Mouse (Mus musculus): ENCODE data around the gene Smok3a. TPM values are rescaled to one million over a fixed set of nuclear protein-coding genes. Genes with fewer than 3 reads are reported as not detected.
"Not testable (repeated sequence)": the region's sequence is repeated elsewhere in the genome, so short reads cannot be mapped to it uniquely, and the experiment has no call there.

Smok3a gene
- not detected for total RNA-seq (2022)

DNA sequence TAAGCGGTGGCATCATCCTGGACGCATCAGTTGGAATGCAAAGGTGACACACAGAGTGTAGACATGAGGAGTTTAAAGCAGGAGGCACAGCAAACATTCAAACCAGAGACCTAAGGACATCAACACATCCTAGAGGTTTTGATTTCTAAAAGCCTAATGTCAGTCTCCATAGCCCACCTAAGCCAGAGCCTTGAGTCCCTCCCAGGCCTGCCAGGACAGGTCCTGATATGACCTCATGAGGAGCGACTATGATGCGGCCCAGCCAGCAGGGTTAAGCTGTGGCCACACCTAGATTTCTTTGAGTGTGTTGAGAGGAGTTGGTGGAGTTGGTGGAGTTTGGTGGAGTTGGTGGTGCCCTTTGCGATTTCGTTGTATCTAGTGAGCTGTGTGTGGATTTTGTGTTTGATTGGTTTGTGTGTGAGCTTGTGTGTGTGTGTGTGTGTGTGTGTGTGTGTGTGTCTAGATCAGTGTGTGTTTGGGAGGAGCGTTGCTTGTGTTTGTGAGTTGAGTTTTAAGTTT is at the start of gene Smok3a, which contains the start of gene Smok3b:
Gene Smok3a (plus strand): TSS at position 301 of the 519 bp plus-strand sequence.
Gene Smok3b (plus strand): TSS at position 469 of the 519 bp plus-strand sequence.
- not testable (repeated sequence) for DNase-seq (ENCODE audit: low spot score in 2 of 2)

DNA sequence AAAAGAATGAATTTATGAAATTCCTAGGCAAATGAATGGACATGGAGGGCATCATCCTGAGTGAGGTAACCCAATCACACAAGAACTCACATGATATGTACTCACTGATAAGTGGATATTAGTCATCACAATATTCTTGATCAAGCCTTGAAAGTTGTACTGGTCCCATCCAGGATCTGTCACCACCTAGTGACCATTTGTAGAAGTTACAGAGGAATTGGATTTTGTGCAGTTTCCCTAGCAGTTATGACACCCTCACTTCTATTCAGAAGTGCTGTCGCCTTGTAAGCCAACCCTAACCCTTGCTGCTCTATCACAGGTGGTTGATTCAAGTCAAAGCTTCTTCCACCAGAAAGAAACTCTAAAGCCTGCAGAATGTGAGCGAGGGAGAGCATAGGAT is 47.9 kb upstream of the Smok3a start:
- DNase-seq (ENCODE audit: low spot score in 2 of 2): no peak

DNA sequence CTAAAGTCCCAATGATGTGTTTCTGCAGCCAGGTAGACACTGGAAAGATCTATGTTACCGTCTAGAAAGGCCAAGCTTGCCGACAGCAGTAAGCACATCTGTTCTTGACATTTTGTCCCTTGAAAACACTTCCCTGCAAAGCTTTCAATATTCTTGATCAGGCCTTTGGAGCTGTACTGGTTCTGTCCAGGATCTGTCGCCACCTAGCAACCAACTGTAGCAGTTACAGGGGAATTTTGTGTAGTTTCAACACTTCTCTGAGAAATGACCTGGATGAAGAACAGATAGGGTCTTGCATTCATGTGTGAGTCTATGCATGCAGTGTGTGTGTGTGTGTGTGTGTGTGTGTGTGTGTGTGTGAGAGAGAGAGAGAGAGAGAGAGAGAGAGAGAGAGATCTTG is 47.3 kb upstream of the Smok3a start:
- no peak for DNase-seq (ENCODE audit: low spot score in 2 of 2)

DNA sequence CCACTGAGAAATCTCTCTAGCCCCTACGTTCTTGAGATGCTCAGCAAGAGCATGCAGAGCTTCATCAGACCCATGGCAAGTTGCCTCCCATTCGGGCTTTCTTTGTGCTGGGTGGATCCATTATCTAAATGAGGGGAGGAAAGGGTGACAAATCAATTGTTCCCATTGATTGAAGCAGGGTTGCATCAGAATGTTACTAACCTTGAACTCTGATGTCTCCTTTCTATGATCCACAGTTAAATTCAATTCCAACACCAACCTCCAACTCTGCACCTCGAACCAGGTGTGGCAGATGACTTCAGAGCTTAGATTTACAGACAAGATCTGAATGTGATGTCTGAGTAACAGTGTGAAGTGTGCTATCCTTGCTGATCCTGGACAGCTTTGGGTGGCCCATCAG is 46.3 kb upstream of the Smok3a start:
- no peak for DNase-seq (ENCODE audit: low spot score in 2 of 2)

DNA sequence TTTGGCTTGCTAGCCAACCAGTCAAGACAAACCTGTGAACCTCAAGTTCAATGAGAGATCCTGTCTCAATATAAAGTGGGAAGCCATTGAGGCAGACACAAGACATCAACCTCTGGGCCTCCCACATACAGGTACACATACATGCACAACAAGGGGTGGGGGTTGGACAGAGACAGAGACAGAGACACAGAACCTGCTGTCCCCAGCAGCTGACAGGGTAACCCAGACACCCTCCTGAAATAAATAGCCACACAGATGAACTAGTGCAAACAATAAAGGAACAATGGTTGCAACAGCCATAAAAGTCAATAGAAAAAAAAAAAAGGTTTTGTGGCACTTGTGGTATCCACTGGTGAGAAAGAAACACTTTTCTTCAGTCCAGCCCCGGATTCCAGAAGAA is 45.6 kb upstream of the Smok3a start:
- DNase-seq (ENCODE audit: low spot score in 2 of 2): no peak

DNA sequence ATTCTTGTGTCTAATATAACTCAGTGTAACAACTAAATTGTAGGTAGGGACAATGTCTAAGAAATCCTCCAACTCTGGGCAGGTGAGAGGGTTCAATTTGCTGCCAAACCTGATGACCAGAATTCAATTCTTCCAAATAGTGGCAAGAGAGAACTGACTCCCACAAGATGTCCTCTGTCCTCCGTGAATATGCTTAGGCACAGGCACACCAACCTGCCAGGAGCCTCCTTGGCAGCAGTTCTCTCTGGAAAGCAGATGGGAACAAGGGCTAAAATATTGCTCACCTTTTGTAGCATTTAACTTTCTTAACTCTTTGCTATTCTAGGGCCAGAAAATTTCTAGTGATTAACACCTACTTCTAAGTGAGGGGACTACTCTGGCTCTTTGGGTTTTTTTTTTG is 43.8 kb upstream of the Smok3a start:
- no peak for DNase-seq (ENCODE audit: low spot score in 2 of 2)

DNA sequence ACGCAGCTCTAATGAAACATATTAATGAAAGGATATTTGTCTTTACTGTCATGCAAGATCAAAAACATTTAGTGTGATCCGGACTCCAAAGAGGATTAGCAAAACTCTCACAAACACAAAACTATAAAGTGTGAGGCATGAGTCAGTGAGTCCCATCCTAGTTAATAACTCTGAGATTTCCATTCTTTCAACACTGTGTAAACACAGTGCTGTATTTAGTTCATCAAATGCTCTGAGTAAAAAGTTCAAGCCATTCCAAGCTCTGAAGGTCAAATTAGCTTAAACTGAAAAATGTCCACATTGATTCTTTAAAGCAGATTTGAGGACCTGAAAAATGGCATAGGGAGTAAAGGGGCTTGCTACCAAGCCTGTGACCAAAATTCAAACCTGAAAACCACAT is 42.0 kb upstream of the Smok3a start:
- DNase-seq (ENCODE audit: low spot score in 2 of 2): no peak

DNA sequence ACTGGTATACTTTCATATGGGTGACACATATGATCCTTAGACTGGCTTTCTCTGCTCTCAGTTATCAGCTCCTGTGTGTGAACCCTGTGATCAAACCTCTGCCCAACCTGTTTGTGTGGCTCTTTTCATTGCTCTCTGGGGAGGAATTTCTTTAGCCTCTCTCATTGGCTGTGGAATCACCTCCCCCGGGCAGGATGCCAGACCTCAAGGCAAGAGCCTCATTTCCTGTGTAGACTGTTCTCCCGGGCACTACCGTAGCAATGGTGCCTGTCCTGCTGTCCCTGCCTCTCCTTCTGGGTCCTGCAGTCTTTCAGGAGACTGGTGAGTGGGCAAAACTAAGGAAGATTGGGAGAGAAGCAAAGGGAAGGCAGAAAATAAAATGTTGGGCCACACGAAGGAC is 39.8 kb upstream of the Smok3a start, which contains the start of gene Azgp1:
Gene Azgp1 (plus strand): TSS at position 221 of the 400 bp plus-strand sequence.
- DNase-seq (ENCODE audit: low spot score in 2 of 2): no peak

DNA sequence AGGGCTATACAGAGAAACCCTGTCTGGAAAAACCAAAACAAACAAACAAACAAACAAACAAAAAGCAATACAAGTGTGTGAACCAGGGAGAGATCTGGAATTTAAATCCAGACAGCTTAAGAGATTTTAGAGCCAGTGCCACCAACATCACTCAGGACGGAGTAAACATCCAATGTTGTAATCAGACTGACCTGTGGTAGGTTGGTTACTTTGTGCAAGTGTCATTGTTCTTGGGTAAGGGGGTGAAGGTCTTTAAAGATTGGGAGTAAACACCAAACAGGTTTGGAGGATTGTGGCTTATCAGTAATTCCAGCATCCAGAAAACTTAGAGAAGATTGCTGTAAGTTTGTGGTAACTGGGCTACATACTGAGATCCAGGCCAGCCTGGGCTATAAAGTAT is 34.7 kb upstream of the Smok3a start:
- DNase-seq (ENCODE audit: low spot score in 2 of 2): no peak

DNA sequence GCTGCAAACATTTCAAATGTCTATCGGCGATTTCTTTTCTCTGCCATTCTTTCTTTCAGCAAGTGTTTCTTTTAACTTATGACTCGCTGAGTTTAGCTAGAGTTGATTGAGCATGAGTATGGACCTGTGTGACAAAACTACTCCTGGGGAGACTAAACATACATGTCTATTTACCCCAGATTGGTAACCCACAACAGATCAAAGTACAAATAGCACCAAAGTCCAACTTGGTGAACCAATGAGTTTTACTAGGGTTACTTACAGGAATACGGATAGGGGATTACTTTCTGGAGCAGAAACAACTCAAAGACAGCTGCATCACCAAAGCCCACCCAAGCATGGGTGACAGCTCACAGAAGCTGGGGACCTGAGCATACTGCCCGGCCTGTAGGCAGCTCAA is 11.6 kb upstream of the Smok3a start:
- DNase-seq (ENCODE audit: low spot score in 2 of 2): no peak

DNA sequence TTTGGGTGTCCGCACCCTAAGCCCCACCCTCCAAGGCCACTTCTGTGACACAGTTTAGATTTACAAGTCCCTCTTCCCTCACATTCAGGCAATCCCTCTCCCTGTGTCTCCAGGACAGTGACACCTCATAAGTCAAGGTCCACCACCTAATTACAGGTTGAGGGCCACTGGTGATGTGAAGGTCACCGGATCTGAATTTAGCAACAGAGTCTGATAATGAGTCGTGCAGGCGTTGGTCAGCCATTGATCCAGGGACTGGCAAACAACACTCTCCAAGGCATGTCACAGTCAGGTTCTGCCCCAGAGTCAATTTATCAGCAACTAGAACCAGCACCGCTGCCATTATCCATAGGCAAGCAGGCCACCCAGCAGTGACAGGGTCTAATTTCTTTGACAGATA is 8.7 kb upstream of the Smok3a start:
- DNase-seq (ENCODE audit: low spot score in 2 of 2): no peak

DNA sequence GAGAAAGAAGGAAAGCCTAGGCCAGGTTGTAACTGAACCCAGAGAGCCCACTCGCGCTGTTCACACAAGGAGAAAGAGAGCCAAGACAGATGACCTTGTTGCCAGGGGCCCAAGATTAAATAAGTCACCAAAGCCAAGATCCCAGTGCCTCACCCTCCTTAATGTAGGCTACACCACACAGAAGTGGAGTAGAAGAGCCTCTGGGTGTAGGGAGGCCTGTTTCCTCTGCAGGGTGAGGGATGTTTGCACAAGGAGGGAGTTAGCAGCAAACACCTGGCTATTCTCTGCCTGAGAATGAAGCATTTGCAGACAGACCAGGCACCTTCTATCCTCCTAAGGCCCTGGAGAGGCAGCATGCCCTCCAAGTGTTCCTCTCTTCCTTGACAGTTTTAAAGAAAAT is 4.5 kb upstream of the Smok3a start:
- DNase-seq (ENCODE audit: low spot score in 2 of 2): no peak

DNA sequence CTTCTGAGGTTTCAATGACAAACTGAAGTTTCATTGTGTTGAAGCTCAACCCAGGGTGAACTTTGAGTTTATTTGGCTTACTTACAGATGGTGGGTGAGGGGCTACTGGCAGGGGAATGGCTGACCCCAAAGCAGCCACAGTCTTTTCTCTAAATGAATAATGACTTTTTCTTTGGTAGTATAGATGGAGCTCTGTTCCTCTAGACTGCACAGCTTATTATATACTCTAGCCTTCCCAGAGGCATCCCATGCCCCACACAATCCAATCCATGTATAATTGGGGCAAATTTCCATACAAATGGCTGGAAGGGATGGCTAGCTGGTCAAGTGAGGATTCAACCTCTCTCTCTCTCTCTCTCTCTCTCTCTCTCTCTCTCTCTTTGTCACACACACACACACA is 4.1 kb upstream of the Smok3a start:
- no peak for DNase-seq (ENCODE audit: low spot score in 2 of 2)

DNA sequence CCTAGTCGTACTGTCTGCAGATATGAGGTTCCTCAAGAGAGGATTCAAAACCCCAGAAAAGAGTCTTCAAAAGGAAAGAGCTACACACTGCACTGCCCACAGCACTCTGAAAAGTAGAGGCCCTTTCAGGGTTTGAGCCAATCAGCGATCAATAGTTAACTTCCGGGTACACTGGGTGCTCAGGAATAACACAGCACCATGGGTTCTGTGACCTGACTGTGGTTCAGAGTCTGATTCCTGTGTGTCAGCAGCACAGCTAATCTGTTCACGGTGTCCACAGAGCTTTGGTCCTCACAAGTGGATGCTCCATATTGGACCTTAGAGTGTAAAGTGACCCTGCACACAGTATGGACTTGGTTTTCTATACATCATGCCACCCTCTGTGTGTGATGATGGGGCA is 1.5 kb upstream of the Smok3a start:
- DNase-seq (ENCODE audit: low spot score in 2 of 2): not testable (repeated sequence)

DNA sequence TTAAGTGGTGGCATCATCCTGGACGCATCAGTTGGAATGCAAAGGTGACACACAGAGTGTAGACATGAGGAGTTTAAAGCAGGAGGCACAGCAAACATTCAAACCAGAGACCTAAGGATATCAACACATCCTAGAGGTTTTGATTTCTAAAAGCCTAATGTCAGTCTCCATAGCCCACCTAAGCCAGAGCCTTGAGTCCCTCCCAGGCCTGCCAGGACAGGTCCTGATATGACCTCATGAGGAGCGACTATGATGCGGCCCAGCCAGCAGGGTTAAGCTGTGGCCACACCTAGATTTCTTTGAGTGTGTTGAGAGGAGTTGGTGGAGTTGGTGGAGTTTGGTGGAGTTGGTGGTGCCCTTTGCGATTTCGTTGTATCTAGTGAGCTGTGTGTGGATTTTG is 31.8 kb downstream of the Smok3a start, which contains the start of gene Smok3c:
Gene Smok3c (plus strand): TSS at position 301 of the 400 bp plus-strand sequence.
- DNase-seq (ENCODE audit: low spot score in 2 of 2): not testable (repeated sequence)

DNA sequence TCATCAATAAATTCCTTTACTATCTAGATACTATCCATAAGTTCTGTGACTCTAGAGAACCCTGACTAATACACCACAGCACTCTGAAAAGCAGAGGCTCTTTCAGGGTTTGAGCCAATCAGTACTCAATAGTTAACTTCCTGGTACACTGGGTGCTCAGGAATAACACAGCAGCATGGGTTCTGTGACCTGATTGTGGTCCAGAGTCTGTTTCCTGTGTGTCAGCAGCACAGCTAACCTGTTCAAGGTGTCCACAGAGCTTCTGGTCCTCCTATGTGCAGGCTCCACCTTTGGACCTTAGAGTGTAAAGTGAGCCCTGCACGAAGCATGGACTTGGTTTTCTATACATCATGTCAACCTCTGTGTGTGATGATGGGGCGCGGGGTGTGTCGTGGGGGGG is 52.7 kb downstream of the Smok3a start:
- no peak for DNase-seq (ENCODE audit: low spot score in 2 of 2)

DNA sequence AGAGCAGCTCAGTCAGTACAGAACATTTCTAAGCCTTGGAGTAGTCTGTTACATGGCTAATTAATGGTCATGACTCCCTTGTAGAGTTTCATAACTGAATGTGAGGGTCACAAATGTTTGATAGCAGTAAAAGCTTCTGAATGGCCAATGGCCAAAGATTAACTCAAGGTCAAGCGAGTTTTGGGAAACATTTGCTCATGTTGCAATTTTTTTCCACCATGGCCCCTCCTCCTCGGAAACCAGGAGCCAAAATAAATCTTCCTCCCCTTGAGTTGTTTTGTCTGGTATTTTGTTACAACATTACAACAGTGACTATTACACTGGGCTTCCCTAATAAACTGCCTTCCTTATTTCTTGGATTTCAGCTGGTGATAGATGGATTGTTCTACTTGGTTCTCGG is 54.6 kb downstream of the Smok3a start:
- no peak for DNase-seq (ENCODE audit: low spot score in 2 of 2)

DNA sequence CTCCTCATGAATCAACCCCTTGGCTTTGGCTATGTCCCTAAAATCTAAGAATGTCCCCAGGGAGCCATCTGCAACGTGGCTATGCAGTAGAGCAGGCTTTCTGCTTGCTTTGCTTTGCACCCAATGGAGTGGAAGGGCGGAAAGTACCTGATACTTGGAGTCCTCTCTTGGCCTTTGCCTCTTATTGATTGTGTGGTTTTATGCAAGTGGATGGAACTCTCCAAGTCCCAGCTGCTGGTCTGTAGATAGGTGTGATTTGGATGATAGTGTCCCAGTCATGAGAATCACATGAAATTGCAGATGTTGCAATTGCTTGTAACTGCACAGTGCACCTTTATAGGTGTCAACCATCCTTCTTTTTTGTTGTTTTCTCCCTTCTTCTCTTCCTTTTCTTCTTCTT is 55.1 kb downstream of the Smok3a start:
- DNase-seq (ENCODE audit: low spot score in 2 of 2): no peak

DNA sequence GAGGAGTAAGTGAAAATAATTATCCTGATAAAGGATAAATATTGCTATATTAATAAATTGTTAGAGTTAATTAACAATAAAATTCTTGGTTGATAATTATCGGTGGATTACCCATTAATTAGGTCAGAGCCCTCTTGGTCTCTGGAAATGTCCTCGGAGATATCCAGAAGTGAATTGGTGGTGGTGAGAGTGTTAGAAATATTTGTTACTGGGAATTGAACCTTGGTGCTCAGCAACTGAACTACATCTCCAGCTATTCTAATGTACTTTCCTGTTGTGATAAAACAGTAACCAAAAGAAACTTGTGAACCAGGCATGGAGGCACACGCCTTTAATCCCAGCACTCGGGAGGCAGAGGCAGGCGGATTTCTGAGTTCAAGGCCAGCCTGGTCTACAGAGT is 59.4 kb downstream of the Smok3a start:
- DNase-seq (ENCODE audit: low spot score in 2 of 2): no peak

DNA sequence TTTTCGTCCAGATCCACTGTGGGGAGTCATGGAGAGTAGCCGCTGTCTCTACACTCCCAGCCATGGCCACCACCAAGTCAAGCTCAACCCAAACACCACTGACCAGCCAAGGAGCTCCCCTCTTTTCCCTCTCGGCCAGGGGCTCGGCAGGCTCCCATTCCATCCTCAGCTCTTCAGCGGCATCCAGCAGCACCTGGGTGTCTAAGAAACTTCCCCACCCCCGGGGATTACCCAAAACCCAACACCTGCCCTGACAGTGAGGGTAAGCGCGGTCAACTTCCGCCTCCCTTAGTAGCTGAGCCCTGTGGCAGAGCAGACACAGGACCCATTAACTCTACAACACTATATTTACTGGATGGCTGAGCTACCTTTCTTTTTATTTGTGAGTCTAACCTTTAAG is 60.4 kb downstream of the Smok3a start:
- DNase-seq (ENCODE audit: low spot score in 2 of 2): no peak

DNA sequence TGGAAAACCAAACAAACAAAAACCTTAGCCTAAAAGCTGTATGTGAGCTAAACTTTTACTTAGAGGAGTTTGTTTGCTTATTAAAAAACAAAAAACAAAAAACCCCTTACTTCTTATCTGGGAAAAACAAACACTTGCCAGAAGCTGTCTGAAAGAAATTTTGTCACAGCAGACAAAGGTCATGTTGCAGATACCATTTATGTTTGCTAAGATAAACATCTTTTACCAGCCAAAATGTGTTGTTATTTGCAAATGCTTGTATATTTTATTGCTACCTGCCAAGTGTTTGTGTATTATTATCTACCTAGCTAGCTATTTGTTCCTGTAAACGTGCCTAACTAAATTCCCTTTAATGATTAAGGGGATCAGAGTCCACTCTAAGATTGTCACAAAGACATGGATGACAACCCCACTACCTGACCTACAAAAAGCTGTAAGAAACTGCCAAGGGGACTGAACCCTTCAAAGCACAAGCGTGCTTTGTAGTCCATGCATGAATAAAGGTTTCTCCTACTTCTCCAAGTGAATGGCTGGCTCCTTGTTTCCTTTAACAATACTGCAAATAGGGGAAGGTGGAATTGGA is 62.3 kb downstream of the Smok3a start:
- no peak for DNase-seq (ENCODE audit: low spot score in 2 of 2)

DNA sequence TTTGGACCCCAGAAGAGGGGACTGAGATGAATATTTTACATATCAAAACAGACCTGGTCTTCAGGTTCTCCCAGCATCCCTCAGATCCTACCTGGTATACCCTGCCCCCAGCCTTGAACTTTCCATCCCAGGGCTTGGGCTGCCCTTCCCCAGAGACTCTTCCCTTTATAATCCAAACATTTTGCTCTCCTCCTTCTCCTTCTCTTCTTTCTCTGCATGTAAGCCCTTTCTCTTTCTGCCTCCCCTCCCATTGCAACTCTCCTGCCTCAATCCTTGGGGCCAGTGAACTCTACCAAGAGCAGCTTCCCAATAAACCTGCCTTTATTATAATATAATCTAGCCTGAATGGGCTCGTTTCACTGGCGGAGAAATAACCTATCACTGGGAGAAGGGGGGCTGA is 62.9 kb downstream of the Smok3a start:
- DNase-seq (ENCODE audit: low spot score in 2 of 2): no peak

Measured in left cerebral cortex, adult 8-10 months (tissue).